Mouse (Mus musculus) heart, adult 2 months (tissue): ENCODE measurements around the gene Olfr740. TPM values are rescaled to one million over a fixed set of nuclear protein-coding genes. Genes with fewer than 3 reads are reported as not detected.

Experiments used
- DNase-seq, 2 experiments: peaks; one replicate each; pipeline ENCODE4 v3.0.0; 2021
- H3K27ac ChIP-seq: fragments of 200-600 bp; 2 replicates; pipeline ENCODE4 v1.8.1; 2022
- H3K27me3 ChIP-seq: fragments of 200-500 bp; 2 replicates; pipeline ENCODE4 v1.6.1; 2012; ENCODE audit warnings: mild to moderate bottlenecking, low read length, inconsistent platforms, mixed read lengths; ENCODE audit not compliant: control insufficient read depth, insufficient read depth
- H3K36me3 ChIP-seq: fragments of 200-500 bp; 2 replicates; pipeline ENCODE4 v1.6.1; 2012; ENCODE audit warnings: low read length, inconsistent platforms; ENCODE audit not compliant: control insufficient read depth, insufficient read depth
- H3K4me1 ChIP-seq: fragments of 200-500 bp; 2 replicates; pipeline ENCODE4 v1.6.1; 2011; ENCODE audit warnings: low read length; ENCODE audit not compliant: control insufficient read depth, insufficient read depth
- H3K4me3 ChIP-seq: fragments of 200-600 bp; 2 replicates; pipeline ENCODE4 v1.8.1; 2022
- H3K79me2 ChIP-seq: fragments of 200-500 bp; replicated peaks from 2 replicates; pipeline ENCODE4 v1.6.1; 2012; ENCODE audit warnings: mild to moderate bottlenecking, inconsistent platforms, low read length, moderate library complexity, mixed read lengths; ENCODE audit not compliant: control insufficient read depth, insufficient read depth
- H3K9ac ChIP-seq: fragments of 200-500 bp; 2 replicates; pipeline ENCODE4 v1.6.1; 2012; ENCODE audit warnings: low read depth, mild to moderate bottlenecking, control low read depth, inconsistent platforms, low read length, mixed read lengths
- CTCF ChIP-seq: fragments of 200-600 bp; IDR thresholded peaks from 2 replicates; pipeline ENCODE4 v1.8.1; 2022; ENCODE audit warnings: antibody characterized with exemption, mild to moderate bottlenecking, moderate library complexity
- EP300 ChIP-seq: fragments of 200-500 bp; IDR thresholded peaks from 2 replicates; pipeline ENCODE4 v1.6.1; 2011; ENCODE audit warnings: low read depth, low read length, control low read depth; ENCODE audit not compliant: insufficient read depth
- POLR2A ChIP-seq: fragments of 200-500 bp; IDR thresholded peaks from 2 replicates; pipeline ENCODE4 v1.6.1; 2011; ENCODE audit warnings: mild to moderate bottlenecking, low read depth, low read length, control low read depth; ENCODE audit not compliant: insufficient read depth
- WGBS: fragments of 180-500 bp; shearing (Covaris S2); methylation state at CpG from one replicate; pipeline ENCODE4 v1.1.7; 2018; 5-methylcytosine and 5-hydroxymethylcytosine counted together
- intact Hi-C: fragments of 180-260 bp; cut with DNase I; formaldehyde crosslinking; loops from one replicate; pipeline ENCODE4 v1.15.1; 2025
- long read RNA-seq: library from polyadenylated mRNA; stranded (forward); transcript quantifications from one replicate; pipeline ENCODE4 v2.0.0, GENCODE M21; 2021
- polyA plus RNA-seq: library from polyadenylated mRNA; depleted of rRNA; stranded (reverse); fragments of >200 nt; gene quantifications from 2 replicates; pipeline ENCODE4 v1.2.3, GENCODE M21; 2012; rRNA removed
- total RNA-seq, 2 experiments: library from RNA; stranded (reverse); gene quantifications; 2 replicates each; pipeline ENCODE4 v1.2.3; 2021

Olfr740 gene
- total RNA-seq (not detected), polyA plus RNA-seq (not detected in 2 replicates)
- long read RNA-seq = 0 reads

DNA sequence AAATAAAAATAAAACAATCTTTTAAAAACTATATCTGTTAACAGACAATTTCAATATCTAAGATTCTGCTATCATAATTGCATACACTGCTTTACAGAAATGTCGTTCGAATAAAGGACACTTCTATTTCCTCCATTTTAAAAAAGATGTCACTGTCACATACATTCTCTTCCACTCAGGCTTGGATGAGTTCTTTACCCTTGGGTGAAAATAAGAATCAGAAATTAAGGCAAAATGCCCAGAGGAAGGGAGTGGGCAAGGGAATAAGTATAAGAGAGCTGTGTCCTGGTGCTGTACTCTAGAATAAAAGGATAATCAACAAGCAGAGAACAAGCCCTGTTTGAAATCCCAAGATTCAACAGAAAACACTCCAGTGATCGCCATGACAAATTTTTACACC is at the start of gene Olfr740:
Gene Olfr740, plus strand, starts transcription at position 301 of the 400 bp plus-strand sequence.
- Histone ChIP-seq H3K79me2 (no peaks in the 10 kb centered on the region), H3K4me1 (no peaks in the 10 kb centered on the region), H3K27ac (no peak within 1 kb of the TSS), H3K9ac (no peak within 1 kb of the TSS), H3K27me3 (no peaks in the 10 kb centered on the region), H3K4me3 (no peak within 1 kb of the TSS), H3K36me3 (no peaks in the 10 kb centered on the region)
- TF ChIP-seq CTCF (no peak), POLR2A (no peak), EP300 (no peak)
- intact Hi-C loops = no loop called here
- DNase-seq = no peak
- WGBS = 66% methylated on average over 3 of the region's 3 CpGs

- Histone ChIP-seq H3K79me2 (no peaks in the 10 kb centered on the region), H3K4me3 (no peak within 1 kb of the TSS), H3K36me3 (no peaks in the 10 kb centered on the region), H3K9ac (no peak within 1 kb of the TSS), H3K4me1 (no peaks in the 10 kb centered on the region), H3K27me3 (no peaks in the 10 kb centered on the region), H3K27ac (no peak within 1 kb of the TSS)
- DNase-seq = no peak
- intact Hi-C loops = no loop called here
- 70% methylated on average over 1 of the region's 1 CpGs for WGBS
- TF ChIP-seq CTCF = no peak
- TF ChIP-seq EP300 = no peak
- no peak for TF ChIP-seq POLR2A
These were observed 38.1 kb upstream of the Olfr740 start, which contains the start of gene Olfr738 for GRCm38 (mm10) chr14:50407268-50407667. Olfr738 (plus strand) TSS chr14:50407568.

DNA sequence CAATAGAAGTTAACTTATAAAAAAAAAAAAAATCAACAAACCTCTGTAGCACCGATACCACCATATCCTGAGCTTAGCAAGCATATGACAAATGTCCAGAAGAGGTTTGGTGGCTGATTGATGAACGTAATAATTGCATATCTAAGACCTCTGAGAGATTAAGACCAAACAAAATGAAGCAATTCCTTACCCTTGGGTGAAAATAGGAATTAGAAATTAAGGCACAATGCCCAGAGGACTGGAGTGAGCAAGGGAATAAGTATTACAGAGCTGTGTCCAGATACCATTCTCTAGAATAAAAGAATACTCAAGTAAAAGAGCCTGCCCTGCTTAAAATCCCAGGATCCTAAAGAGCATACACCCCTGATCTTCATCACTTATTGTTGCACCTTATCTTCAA is 27.0 kb upstream of the Olfr740 start, which contains the start of gene Olfr739:
Gene Olfr739, plus strand, starts transcription at position 301 of the 400 bp plus-strand sequence.
- DNase-seq = no peak
- TF ChIP-seq POLR2A (no peak), CTCF (no peak), EP300 (no peak)
- intact Hi-C loops = no loop called here

GRCm38 (mm10) chr14:50472438-50472837 is 27.1 kb downstream of the Olfr740 start, which contains the start of gene Olfr741:
Olfr741 (plus strand) TSS chr14:50472738.
- 66% methylated on average over 2 of the region's 2 CpGs for WGBS
- DNase-seq = no peak
- intact Hi-C loops = no loop called here
- no peaks in the 10 kb centered on the region for H3K27me3 ChIP-seq
- H3K9ac ChIP-seq = no peak within 1 kb of the TSS
- H3K79me2 ChIP-seq = no peaks in the 10 kb centered on the region
- no peak within 1 kb of the TSS for H3K4me3 ChIP-seq
- TF ChIP-seq POLR2A (no peak), CTCF (no peak), EP300 (no peak)
- H3K36me3 ChIP-seq = no peaks in the 10 kb centered on the region
- H3K27ac ChIP-seq = no peak within 1 kb of the TSS
- H3K4me1 ChIP-seq = no peaks in the 10 kb centered on the region

More for the DNA sequence above, 27.0 kb upstream of the Olfr740 start, which contains the start of gene Olfr739:
- Histone ChIP-seq H3K27ac (no peak within 1 kb of the TSS), H3K36me3 (no peaks in the 10 kb centered on the region), H3K4me1 (no peaks in the 10 kb centered on the region), H3K79me2 (no peaks in the 10 kb centered on the region), H3K9ac (no peak within 1 kb of the TSS), H3K4me3 (no peak within 1 kb of the TSS), H3K27me3 (no peaks in the 10 kb centered on the region)
- WGBS = 54% methylated on average over 2 of the region's 2 CpGs

DNA sequence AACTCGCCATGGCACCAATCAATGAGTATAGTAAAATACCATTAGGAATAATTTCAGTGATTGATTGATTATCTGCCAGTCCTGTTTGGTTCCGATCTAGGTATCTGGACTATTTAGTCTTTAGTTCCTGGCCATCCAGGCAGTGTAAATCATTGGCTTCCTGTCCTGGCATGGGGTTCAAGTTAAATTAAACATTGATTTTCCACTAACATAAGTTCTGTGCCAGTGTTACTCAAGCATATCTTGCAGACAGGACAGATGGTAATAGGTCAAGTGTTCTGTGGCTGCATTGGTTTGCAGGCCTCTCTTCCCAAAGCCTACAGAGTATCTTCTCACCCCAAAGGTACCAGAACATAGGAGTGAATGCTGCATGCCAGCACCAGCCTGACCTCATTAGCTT is 33.1 kb downstream of the Olfr740 start:
- TF ChIP-seq EP300 = no peak
- TF ChIP-seq CTCF = no peak
- no peak for TF ChIP-seq POLR2A
- no peak overlapping the region for H3K27ac ChIP-seq
- no peaks in the 10 kb centered on the region for H3K4me1 ChIP-seq
- H3K4me3 ChIP-seq = no peak overlapping the region
- DNase-seq = no peak
- no peaks in the 10 kb centered on the region for H3K36me3 ChIP-seq
- 66% methylated on average over 2 of the region's 2 CpGs for WGBS
- no peak overlapping the region for H3K9ac ChIP-seq
- intact Hi-C loops = no loop called here
- no peaks in the 10 kb centered on the region for H3K27me3 ChIP-seq
- no peaks in the 10 kb centered on the region for H3K79me2 ChIP-seq

GRCm38 (mm10) chr14:50503300-50503699 is 58.0 kb downstream of the Olfr740 start, which contains the start of gene Olfr742:
Olfr742 (plus strand) TSS chr14:50503600.
- Histone ChIP-seq H3K4me3 (no peak within 1 kb of the TSS), H3K9ac (no peak within 1 kb of the TSS), H3K36me3 (no peaks in the 10 kb centered on the region), H3K27ac (no peak within 1 kb of the TSS), H3K27me3 (no peaks in the 10 kb centered on the region), H3K4me1 (no peaks in the 10 kb centered on the region), H3K79me2 (no peaks in the 10 kb centered on the region)
- DNase-seq = no peak
- 38% methylated on average over 2 of the region's 2 CpGs for WGBS
- TF ChIP-seq POLR2A = no peak
- no peak for TF ChIP-seq CTCF
- no peak for TF ChIP-seq EP300
- intact Hi-C loops = no loop called here

Other genes with a start within 250 kb of the Olfr740 start
- not detected for gene Olfr731, start 203.7 kb upstream of the Olfr740 start, total RNA-seq
- gene Olfr731, start 203.7 kb upstream of the Olfr740 start, polyA plus RNA-seq = not detected in 2 replicates
- not detected for gene Olfr732, start 161.3 kb upstream of the Olfr740 start, total RNA-seq
- gene Olfr732, start 161.3 kb upstream of the Olfr740 start, polyA plus RNA-seq = not detected in 2 replicates
- not detected for gene Olfr733, start 144.0 kb upstream of the Olfr740 start, total RNA-seq
- 0.08 TPM in 1 of 2 replicates, not detected in the other for gene Olfr733, start 144.0 kb upstream of the Olfr740 start, polyA plus RNA-seq
- gene Olfr734, start 118.8 kb upstream of the Olfr740 start, total RNA-seq = not detected
- not detected in 2 replicates for gene Olfr734, start 118.8 kb upstream of the Olfr740 start, polyA plus RNA-seq
- gene Olfr735, start 96.7 kb upstream of the Olfr740 start, total RNA-seq = not detected
- gene Olfr735, start 96.7 kb upstream of the Olfr740 start, polyA plus RNA-seq = not detected in 2 replicates
- gene Tlr11, start 87.6 kb upstream of the Olfr740 start, total RNA-seq = under 1 TPM in 1 of 2 experiments, not detected in 1; 0.08 TPM
- gene Tlr11, start 87.6 kb upstream of the Olfr740 start, polyA plus RNA-seq = 0.06 and 0.10 TPM in 2 replicates
- not detected for gene Olfr736, start 64.4 kb upstream of the Olfr740 start, total RNA-seq
- not detected in 2 replicates for gene Olfr736, start 64.4 kb upstream of the Olfr740 start, polyA plus RNA-seq
- gene Olfr738, start 38.0 kb upstream of the Olfr740 start, total RNA-seq = not detected
- gene Olfr738, start 38.0 kb upstream of the Olfr740 start, polyA plus RNA-seq = not detected in 2 replicates
- gene Olfr739, start 26.9 kb upstream of the Olfr740 start, total RNA-seq = not detected
- gene Olfr739, start 26.9 kb upstream of the Olfr740 start, polyA plus RNA-seq = not detected in 2 replicates
- not detected for gene Olfr741, start 27.2 kb downstream of the Olfr740 start, total RNA-seq
- not detected in 2 replicates for gene Olfr741, start 27.2 kb downstream of the Olfr740 start, polyA plus RNA-seq
- not detected for gene Olfr742, start 58.1 kb downstream of the Olfr740 start, total RNA-seq
- gene Olfr742, start 58.1 kb downstream of the Olfr740 start, polyA plus RNA-seq = not detected in 2 replicates
- gene Olfr743, start 76.3 kb downstream of the Olfr740 start, total RNA-seq = not detected
- not detected in 2 replicates for gene Olfr743, start 76.3 kb downstream of the Olfr740 start, polyA plus RNA-seq
- not detected for gene Olfr744, start 169.3 kb downstream of the Olfr740 start, total RNA-seq
- gene Olfr744, start 169.3 kb downstream of the Olfr740 start, polyA plus RNA-seq = not detected in 2 replicates
- gene Olfr745, start 193.8 kb downstream of the Olfr740 start, total RNA-seq = not detected
- not detected in 2 replicates for gene Olfr745, start 193.8 kb downstream of the Olfr740 start, polyA plus RNA-seq
- not detected for gene Olfr746, start 201.5 kb downstream of the Olfr740 start, total RNA-seq
- gene Olfr746, start 201.5 kb downstream of the Olfr740 start, polyA plus RNA-seq = not detected in 2 replicates
- gene Olfr747, start 247.7 kb downstream of the Olfr740 start, total RNA-seq = not detected
- not detected in 2 replicates for gene Olfr747, start 247.7 kb downstream of the Olfr740 start, polyA plus RNA-seq